Mouse (Mus musculus) midbrain, embryonic 10.5 days (tissue): Measurements from ENCODE around the gene March10. TPM values are rescaled to one million over a fixed set of nuclear protein-coding genes. Genes with fewer than 3 reads are reported as not detected.

Experiments used
- DNase-seq: peaks from one replicate; pipeline ENCODE4 v3.0.0-alpha.2; 2017; ENCODE audit warnings: low spot score
- H3K27ac ChIP-seq: fragments of 300-500 bp; sonication (generic); replicated peaks from 2 replicates; pipeline ENCODE4 v1.5.1; 2016; ENCODE audit warnings: mild to moderate bottlenecking
- H3K27me3 ChIP-seq: fragments of 300-500 bp; sonication (generic); 2 replicates; pipeline ENCODE4 v1.6.1; 2016; ENCODE audit warnings: low read depth, mild to moderate bottlenecking; ENCODE audit not compliant: poor library complexity, severe bottlenecking
- H3K36me3 ChIP-seq: fragments of 300-500 bp; sonication (generic); 2 replicates; pipeline ENCODE4 v1.6.1; 2016; ENCODE audit warnings: mild to moderate bottlenecking, moderate library complexity
- H3K4me1 ChIP-seq: fragments of 300-500 bp; sonication (generic); 2 replicates; pipeline ENCODE4 v1.6.1; 2016
- H3K4me3 ChIP-seq: fragments of 300-500 bp; sonication (generic); 2 replicates; pipeline ENCODE4 v1.5.1; 2016; ENCODE audit warnings: mild to moderate bottlenecking, moderate library complexity
- H3K9me3 ChIP-seq: fragments of 300-500 bp; sonication (generic); replicated peaks from 2 replicates; pipeline ENCODE4 v1.6.1; 2016; ENCODE audit warnings: mild to moderate bottlenecking
- WGBS: fragments of 180-500 bp; shearing (Covaris S2); methylation state at CpG from one replicate; pipeline ENCODE4 v1.1.7; 2016; 5-methylcytosine and 5-hydroxymethylcytosine counted together
- polyA plus RNA-seq: library from polyadenylated mRNA; unstranded; fragments of >200 nt; fragmentation: Nextera tagmentation; extraction: Ambion mirVana; gene quantifications from 2 replicates; pipeline ENCODE4 v1.2.1, GENCODE M21; 2016

March10 gene
- polyA plus RNA-seq, 1 experiment from 2014 or later: not detected

GRCm38 (mm10) chr11:105474746-105475145 is 18.2 kb upstream of the March10 start:
- 54% methylated on average over 2 of the region's 2 CpGs for WGBS
- DNase-seq: no peak

GRCm38 (mm10) chr11:105474352-105474736 is 17.8 kb upstream of the March10 start:
- Histone ChIP-seq H3K27me3 (no peaks in the 10 kb centered on the region), H3K36me3 (no peaks in the 10 kb centered on the region), H3K4me3 (no peak overlapping the region), H3K27ac (no peak overlapping the region), H3K9me3 (no peaks in the 10 kb centered on the region), H3K4me1 (peaks cover 34% of the 10 kb centered on the region)
- 57% methylated on average over 6 of the region's 6 CpGs for WGBS
- no peak for DNase-seq

More at GRCm38 (mm10) chr11:105474746-105475145, 18.2 kb upstream of the March10 start:
- Histone ChIP-seq H3K4me1 (peaks cover 30% of the 10 kb centered on the region), H3K9me3 (no peaks in the 10 kb centered on the region), H3K27ac (peak overlapping the region; percentile 42; the same call in 1 of the 2 replicates), H3K36me3 (no peaks in the 10 kb centered on the region), H3K4me3 (no peak overlapping the region), H3K27me3 (no peaks in the 10 kb centered on the region)

GRCm38 (mm10) chr11:105473716-105474351 is 17.3 kb upstream of the March10 start:
- H3K9me3 ChIP-seq: no peaks in the 10 kb centered on the region
- WGBS: 50% methylated on average over 5 of the region's 5 CpGs
- H3K4me1 ChIP-seq: peaks cover 39% of the 10 kb centered on the region
- H3K27ac ChIP-seq: 0 out of 2 replicates have a peak overlapping the region, but pooled peaks have one; percentile 17
- H3K36me3 ChIP-seq: no peaks in the 10 kb centered on the region
- H3K27me3 ChIP-seq: no peaks in the 10 kb centered on the region
- DNase-seq: no peak
- H3K4me3 ChIP-seq: no peak overlapping the region

DNA sequence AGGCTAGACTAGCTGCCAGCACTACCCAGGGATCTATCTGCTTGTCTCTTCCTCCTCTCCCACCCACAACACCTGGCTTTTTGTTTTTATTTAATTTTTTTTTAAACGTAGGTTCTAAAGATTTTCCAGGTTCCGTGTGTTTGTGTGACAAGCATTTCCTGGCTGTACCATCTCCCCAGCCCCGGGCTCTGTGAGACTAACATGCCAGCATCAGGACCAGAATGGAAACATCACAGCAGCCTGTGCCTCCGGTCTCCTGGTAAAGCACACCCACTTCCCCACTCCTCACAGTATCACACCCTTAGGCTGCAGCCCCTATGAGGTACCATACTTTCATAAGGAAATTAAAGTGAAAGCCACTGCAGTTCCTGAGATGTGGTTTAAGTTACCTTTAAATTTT is 16.1 kb upstream of the March10 start:
- Histone ChIP-seq H3K27me3 (no peaks in the 10 kb centered on the region), H3K4me3 (no peak overlapping the region), H3K4me1 (peaks cover 52% of the 10 kb centered on the region), H3K27ac (0 out of 2 replicates have a peak overlapping the region, but pooled peaks have one; percentile 17), H3K9me3 (no peaks in the 10 kb centered on the region), H3K36me3 (no peaks in the 10 kb centered on the region)
- no peak for DNase-seq
- WGBS: 78% methylated on average over 4 of the region's 4 CpGs

DNA sequence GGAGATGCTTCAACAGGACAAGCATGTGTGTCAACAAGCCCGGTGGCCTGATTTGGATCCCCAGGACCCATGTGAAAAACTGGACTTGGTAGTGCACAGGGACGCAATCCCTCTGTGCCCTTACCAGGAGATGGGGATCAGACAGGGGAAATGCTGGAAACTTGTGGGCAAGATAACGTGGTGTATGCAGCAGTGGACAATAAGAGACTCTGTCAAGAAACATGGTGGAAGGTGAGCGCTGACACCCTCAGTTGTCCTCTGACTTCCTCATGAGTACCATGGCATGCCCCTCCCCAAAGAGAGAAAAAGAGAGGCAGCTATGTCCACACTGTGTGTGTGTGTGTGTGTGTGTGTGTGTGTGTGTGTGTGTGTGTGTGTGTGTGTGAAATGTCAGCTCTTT is 14.4 kb upstream of the March10 start:
- no peaks in the 10 kb centered on the region for H3K9me3 ChIP-seq
- H3K27me3 ChIP-seq: no peaks in the 10 kb centered on the region
- DNase-seq: no peak
- no peak overlapping the region for H3K4me3 ChIP-seq
- no peak overlapping the region for H3K27ac ChIP-seq
- no peaks in the 10 kb centered on the region for H3K36me3 ChIP-seq
- peaks cover 64% of the 10 kb centered on the region for H3K4me1 ChIP-seq
- 95% methylated on average over 4 of the region's 4 CpGs for WGBS

DNA sequence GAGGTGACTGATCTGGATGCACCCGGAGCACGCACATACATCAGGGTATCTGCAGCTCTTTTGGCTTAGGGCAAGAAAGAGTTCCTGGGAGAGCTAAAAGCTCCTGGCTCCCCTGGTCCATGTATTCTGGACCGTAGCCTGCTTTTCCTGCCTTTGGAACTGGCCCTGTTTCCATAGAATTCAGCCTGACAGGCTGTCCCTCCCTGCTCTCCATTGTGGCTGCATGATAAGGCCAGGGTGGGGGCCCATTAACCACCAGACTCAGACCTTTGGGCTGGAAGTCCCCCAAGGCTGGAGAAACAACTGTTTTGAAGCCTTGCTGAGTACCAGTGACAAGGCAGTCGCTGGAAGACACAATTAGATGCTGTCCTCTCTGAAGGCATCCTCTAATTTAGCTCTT is 13.0 kb upstream of the March10 start:
- Histone ChIP-seq H3K27ac (peak overlapping the region; percentile 65), H3K4me1 (peaks cover 64% of the 10 kb centered on the region), H3K27me3 (no peaks in the 10 kb centered on the region), H3K9me3 (no peaks in the 10 kb centered on the region), H3K36me3 (no peaks in the 10 kb centered on the region), H3K4me3 (no peak overlapping the region)
- 87% methylated on average over 4 of the region's 4 CpGs for WGBS
- DNase-seq: no peak

DNA sequence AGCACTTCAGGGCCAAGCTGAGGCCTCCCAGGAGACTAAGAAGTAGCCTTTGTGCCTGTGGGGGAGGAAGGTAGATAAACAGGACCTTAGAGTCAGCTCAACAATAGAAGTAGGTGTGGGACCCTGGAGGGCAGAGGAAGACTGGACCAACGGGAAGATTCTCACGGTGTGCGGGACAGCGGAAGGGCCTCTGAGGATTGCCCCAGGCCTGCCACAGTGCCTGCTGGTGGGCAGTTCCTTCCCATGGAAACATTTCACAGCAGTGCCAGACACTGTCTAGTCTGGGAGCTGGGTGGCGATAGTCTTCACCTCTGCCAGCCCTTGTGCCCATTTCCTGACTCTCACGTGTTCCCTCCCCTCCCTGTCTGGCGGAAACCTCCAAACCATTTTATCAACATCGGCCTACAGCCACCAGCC is 12.6 kb upstream of the March10 start:
- H3K36me3 ChIP-seq: no peaks in the 10 kb centered on the region
- WGBS: 73% methylated on average over 8 of the region's 8 CpGs
- H3K9me3 ChIP-seq: no peaks in the 10 kb centered on the region
- no peak for DNase-seq
- H3K27me3 ChIP-seq: no peaks in the 10 kb centered on the region
- H3K4me1 ChIP-seq: peaks cover 63% of the 10 kb centered on the region
- no peak overlapping the region for H3K4me3 ChIP-seq
- H3K27ac ChIP-seq: peak overlapping the region; percentile 65

DNA sequence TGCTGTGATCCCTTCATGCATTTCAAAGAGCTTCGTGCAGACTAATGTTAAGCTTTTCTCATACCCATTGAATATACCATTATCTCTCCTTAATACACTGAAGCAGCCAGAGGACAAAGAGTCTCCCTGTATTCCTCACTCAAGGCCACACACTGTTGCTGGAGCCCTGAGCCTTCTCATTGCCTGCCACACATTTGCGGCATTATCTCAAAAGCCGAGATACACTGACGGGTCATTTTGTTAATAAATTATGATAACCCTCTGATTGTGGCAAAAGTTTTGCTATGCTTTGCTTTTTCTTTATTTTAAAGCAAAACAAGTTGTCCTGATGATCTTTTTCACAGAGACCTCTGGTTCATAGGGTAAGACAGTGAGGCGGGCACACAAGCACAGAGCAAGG is 11.9 kb upstream of the March10 start:
- Histone ChIP-seq H3K4me1 (peaks cover 60% of the 10 kb centered on the region), H3K9me3 (no peaks in the 10 kb centered on the region), H3K27me3 (no peaks in the 10 kb centered on the region), H3K36me3 (no peaks in the 10 kb centered on the region), H3K27ac (peak overlapping the region; percentile 65; the same call in 1 of the 2 replicates), H3K4me3 (no peak overlapping the region)
- DNase-seq: no peak
- 77% methylated on average over 5 of the region's 5 CpGs for WGBS

DNA sequence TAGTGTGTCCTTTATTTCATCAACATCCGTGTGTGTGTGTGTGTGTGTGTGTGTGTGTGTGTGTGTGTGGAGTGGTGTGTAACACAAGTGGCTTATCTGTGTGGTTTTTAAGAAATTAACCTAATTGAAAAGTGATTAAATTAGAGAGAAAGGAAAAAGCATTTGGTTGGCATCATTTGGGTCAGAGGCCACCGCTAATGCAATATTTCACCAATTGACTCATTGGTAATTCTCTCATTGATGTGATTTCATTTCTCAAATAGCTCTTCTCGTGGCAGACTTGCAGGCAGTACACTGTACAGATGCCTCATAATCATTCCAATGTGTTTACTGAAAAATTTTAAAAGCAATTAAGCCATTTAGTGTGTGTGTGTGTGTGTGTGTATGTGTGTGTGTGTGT is 11.3 kb upstream of the March10 start:
- H3K27ac ChIP-seq: no peak overlapping the region
- no peak overlapping the region for H3K4me3 ChIP-seq
- DNase-seq: no peak
- H3K36me3 ChIP-seq: no peaks in the 10 kb centered on the region
- H3K27me3 ChIP-seq: no peaks in the 10 kb centered on the region
- 90% methylated on average over 3 of the region's 3 CpGs for WGBS
- peaks cover 56% of the 10 kb centered on the region for H3K4me1 ChIP-seq
- H3K9me3 ChIP-seq: no peaks in the 10 kb centered on the region

GRCm38 (mm10) chr11:105467266-105467665 is 10.7 kb upstream of the March10 start:
- DNase-seq: no peak
- Histone ChIP-seq H3K27ac (0 out of 2 replicates have a peak overlapping the region, but pooled peaks have one; percentile 2), H3K4me1 (peaks cover 53% of the 10 kb centered on the region), H3K4me3 (no peak overlapping the region), H3K9me3 (no peaks in the 10 kb centered on the region), H3K27me3 (no peaks in the 10 kb centered on the region), H3K36me3 (no peaks in the 10 kb centered on the region)
- 70% methylated on average over 9 of the region's 9 CpGs for WGBS

DNA sequence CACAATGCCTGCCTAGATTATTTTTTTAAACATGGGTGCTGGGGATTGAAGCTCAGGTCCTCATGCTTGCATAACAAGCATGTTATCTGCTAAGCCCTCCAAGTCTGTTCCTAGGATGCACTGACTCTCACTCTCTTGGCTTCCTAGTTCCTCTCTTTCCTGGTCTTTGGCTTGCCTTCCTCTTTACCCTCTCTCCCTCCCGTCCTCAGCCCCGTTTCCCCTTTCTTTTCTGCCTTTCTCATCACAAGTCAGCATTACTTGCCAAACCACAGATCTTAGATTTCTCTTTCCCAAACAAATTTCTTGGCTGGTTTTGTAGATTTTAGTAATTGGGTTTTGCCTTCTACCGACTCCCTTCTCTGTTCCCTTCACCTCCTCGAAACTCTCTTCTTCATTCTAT is 10.2 kb upstream of the March10 start:
- DNase-seq: no peak
- Histone ChIP-seq H3K27ac (no peak overlapping the region), H3K9me3 (no peaks in the 10 kb centered on the region), H3K4me1 (peaks cover 52% of the 10 kb centered on the region), H3K4me3 (no peak overlapping the region), H3K27me3 (no peaks in the 10 kb centered on the region), H3K36me3 (no peaks in the 10 kb centered on the region)
- 74% methylated on average over 4 of the region's 4 CpGs for WGBS

GRCm38 (mm10) chr11:105465488-105465887 is 9.0 kb upstream of the March10 start:
- no peak for DNase-seq
- Histone ChIP-seq H3K27me3 (no peaks in the 10 kb centered on the region), H3K9me3 (no peaks in the 10 kb centered on the region)

DNA sequence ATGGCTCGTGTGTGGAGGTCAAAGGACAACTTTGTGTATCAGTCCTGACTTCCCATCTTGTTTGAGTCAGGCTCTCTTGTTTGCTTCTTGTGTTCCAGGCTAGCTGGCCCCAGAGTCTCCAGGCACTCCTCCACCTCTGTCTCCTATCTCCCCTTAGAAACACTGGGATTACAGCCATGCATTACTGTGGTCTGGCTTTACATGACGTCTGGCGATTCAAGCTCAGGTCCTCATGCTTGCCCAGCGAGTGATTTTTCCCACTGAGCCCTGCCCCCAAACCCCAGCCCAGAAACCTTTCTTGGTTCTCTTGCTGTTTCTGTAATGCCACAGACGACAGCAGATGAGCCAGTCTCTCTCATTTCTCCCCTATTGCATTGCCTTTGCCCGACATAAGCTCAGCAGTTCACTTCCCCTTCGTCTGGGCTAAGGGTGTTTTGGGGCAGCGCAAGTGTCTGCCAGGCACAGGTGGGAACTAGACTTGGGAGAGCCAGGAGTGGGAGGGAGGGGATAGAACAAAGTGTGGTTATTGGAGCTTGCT is 8.0 kb upstream of the March10 start:
- Histone ChIP-seq H3K36me3 (no peaks in the 10 kb centered on the region), H3K27me3 (no peaks in the 10 kb centered on the region), H3K4me3 (no peak overlapping the region), H3K27ac (no peak overlapping the region; the same call in 1 of the 2 replicates), H3K9me3 (no peaks in the 10 kb centered on the region), H3K4me1 (peaks cover 47% of the 10 kb centered on the region)
- WGBS: 78% methylated on average over 8 of the region's 8 CpGs
- DNase-seq: no peak

More at GRCm38 (mm10) chr11:105465488-105465887, 9.0 kb upstream of the March10 start:
- 75% methylated on average over 9 of the region's 9 CpGs for WGBS
- Histone ChIP-seq H3K27ac (no peak overlapping the region), H3K4me1 (peaks cover 52% of the 10 kb centered on the region), H3K36me3 (no peaks in the 10 kb centered on the region), H3K4me3 (no peak overlapping the region)
